Mouse (Mus musculus) gastrocnemius, adult 18-20 months (tissue): ENCODE measurements around the gene Stk32b. TPM values are rescaled to one million over a fixed set of nuclear protein-coding genes. Genes with fewer than 3 reads are reported as not detected.
A peak's percentile ranks its signal among the peaks of the same experiment; 100 is the strongest.

ENCODE experiments used
- DNase-seq: peaks from one replicate; pipeline ENCODE4 v3.0.0; 2021; ENCODE audit warnings: low spot score
- long read RNA-seq, 2 experiments: library from polyadenylated mRNA; stranded (forward); transcript quantifications; one replicate each; pipeline ENCODE4 v2.0.0; 2021
- total RNA-seq, 2 experiments: library from RNA; stranded (reverse); gene quantifications; 2 replicates each; pipeline ENCODE4 v1.2.3; 2021

The Stk32b gene
- total RNA-seq = under 1 TPM; 0.09 to 0.12 TPM
- long read RNA-seq, experiment 1 = 0 reads
- long read RNA-seq, experiment 2 = 0 reads

- DNase-seq = peak; percentile 8
These were observed at the start of gene Stk32b for GRCm38 (mm10) chr5:37716505-37717372. Gene Stk32b, minus strand, starts transcription at chr5:37717171.

- no peak for DNase-seq
These were observed 48.9 kb upstream of the Stk32b start for GRCm38 (mm10) chr5:37765851-37766250.

GRCm38 (mm10) chr5:37762046-37762445, 45.1 kb upstream of the Stk32b start:
- peak; percentile 56 for DNase-seq

- DNase-seq = no peak
These were observed 36.4 kb upstream of the Stk32b start for GRCm38 (mm10) chr5:37753366-37753765.

GRCm38 (mm10) chr5:37752027-37752967, 35.3 kb upstream of the Stk32b start:
- peak; percentile 63 for DNase-seq

- DNase-seq = no peak
These were observed 27.1 kb upstream of the Stk32b start for GRCm38 (mm10) chr5:37743889-37744707.

GRCm38 (mm10) chr5:37736213-37736612, 19.2 kb upstream of the Stk32b start:
- DNase-seq = no peak

- no peak for DNase-seq
These were observed 18.3 kb upstream of the Stk32b start, which contains the start of gene Cytl1 for GRCm38 (mm10) chr5:37735224-37735623. Gene Cytl1, plus strand, starts transcription at chr5:37735519.

GRCm38 (mm10) chr5:37730781-37731180, 13.8 kb upstream of the Stk32b start:
- DNase-seq = peak; percentile 61

GRCm38 (mm10) chr5:37725220-37725886, 8.4 kb upstream of the Stk32b start:
- peak; percentile 16 for DNase-seq

- no peak for DNase-seq
These were observed 3.7 kb upstream of the Stk32b start for GRCm38 (mm10) chr5:37720670-37721069.

GRCm38 (mm10) chr5:37717384-37717963, 503 bp upstream of the Stk32b start:
- DNase-seq = no peak

- DNase-seq = no peak
These were observed 7.6 kb downstream of the Stk32b start for GRCm38 (mm10) chr5:37709257-37709904.

GRCm38 (mm10) chr5:37708124-37708523, 8.8 kb downstream of the Stk32b start:
- no peak for DNase-seq

GRCm38 (mm10) chr5:37704962-37705361, 12.0 kb downstream of the Stk32b start:
- no peak for DNase-seq

- no peak for DNase-seq
These were observed 17.2 kb downstream of the Stk32b start for GRCm38 (mm10) chr5:37699757-37700156.

- DNase-seq = no peak
These were observed 19.7 kb downstream of the Stk32b start for GRCm38 (mm10) chr5:37697286-37697685.

GRCm38 (mm10) chr5:37695773-37696172, 21.2 kb downstream of the Stk32b start:
- DNase-seq = no peak

- DNase-seq = no peak
These were observed 24.2 kb downstream of the Stk32b start for GRCm38 (mm10) chr5:37692759-37693158.

- no peak for DNase-seq
These were observed 46.2 kb downstream of the Stk32b start for GRCm38 (mm10) chr5:37670781-37671180.
